Mouse (Mus musculus) spleen, adult 2 months (tissue): ENCODE measurements around the gene Smg8. TPM values are rescaled to one million over a fixed set of nuclear protein-coding genes. Genes with fewer than 3 reads are reported as not detected.
A peak's percentile ranks its signal among the peaks of the same experiment; 100 is the strongest.

Experiments
- DNase-seq, 2 experiments: peaks; one replicate each; pipeline versions ENCODE4 v3.0.0 to v3.0.0-alpha.2; 2012 to 2021; ENCODE audit warnings: low spot score in 2 of 2, low read depth in 1 of 2
- H3K27ac ChIP-seq: fragments of 200-500 bp; 2 replicates; pipeline ENCODE4 v1.5.1; 2012; ENCODE audit warnings: low read length, inconsistent platforms; ENCODE audit not compliant: insufficient read depth
- H3K27me3 ChIP-seq: fragments of 200-500 bp; 2 replicates; pipeline ENCODE4 v1.6.1; 2012; ENCODE audit warnings: mild to moderate bottlenecking, moderate library complexity, low read length, inconsistent platforms; ENCODE audit not compliant: control insufficient read depth, insufficient read depth
- H3K36me3 ChIP-seq: fragments of 200-500 bp; 2 replicates; pipeline ENCODE4 v1.6.1; 2012; ENCODE audit warnings: mild to moderate bottlenecking, low read length, inconsistent platforms; ENCODE audit not compliant: control insufficient read depth, insufficient read depth
- H3K4me1 ChIP-seq: fragments of 200-500 bp; 2 replicates; pipeline ENCODE4 v1.6.1; 2011; ENCODE audit warnings: inconsistent platforms; ENCODE audit not compliant: control insufficient read depth, insufficient read depth, insufficient read length
- H3K4me3 ChIP-seq: fragments of 200-500 bp; 2 replicates; pipeline ENCODE4 v1.5.1; 2011; ENCODE audit warnings: mild to moderate bottlenecking, inconsistent platforms; ENCODE audit not compliant: insufficient read depth, insufficient read length; ENCODE audit errors: extremely low read depth
- CTCF ChIP-seq: fragments of 200-500 bp; IDR thresholded peaks from 2 replicates; pipeline ENCODE4 v1.5.1; 2011; ENCODE audit warnings: mild to moderate bottlenecking, inconsistent platforms; ENCODE audit not compliant: insufficient read depth, insufficient read length, insufficient replicate concordance; ENCODE audit errors: extremely low read depth
- POLR2A ChIP-seq: fragments of 200-500 bp; IDR thresholded peaks from 2 replicates; pipeline ENCODE4 v1.6.1; 2011; ENCODE audit warnings: low read depth, low read length, inconsistent platforms
- WGBS: fragments of 180-500 bp; shearing (Covaris S2); methylation state at CpG from one replicate; pipeline ENCODE4 v1.1.7; 2018; 5-methylcytosine and 5-hydroxymethylcytosine counted together
- polyA plus RNA-seq: library from polyadenylated mRNA; depleted of rRNA; stranded (reverse); fragments of >200 nt; gene quantifications from 2 replicates; pipeline ENCODE4 v1.2.3, GENCODE M21; 2012; rRNA removed

The Smg8 gene
- polyA plus RNA-seq, result 4.7 and 5.0 TPM in 2 replicates

- peak within 1 kb of the TSS; percentile 93 for H3K4me3 ChIP-seq
- under 1% methylated on average over 43 of the region's 43 CpGs for WGBS
- H3K4me1 ChIP-seq, result peaks cover 11% of the 10 kb centered on the region
- H3K36me3 ChIP-seq, result peaks cover 9% of the 10 kb centered on the region
- peak; percentile 73 to 74 for DNase-seq
- peak; percentile 68; the same call in 1 of the 2 replicates for TF ChIP-seq POLR2A
- no peak for TF ChIP-seq CTCF
- peak within 1 kb of the TSS; percentile 48 for H3K27ac ChIP-seq
- H3K27me3 ChIP-seq, result no peaks in the 10 kb centered on the region
Measured at GRCm38 (mm10) chr11:87086290-87086984, at the start of gene Smg8. Gene Smg8, minus strand, starts transcription at chr11:87086774.

- Histone ChIP-seq H3K27me3 (no peaks in the 10 kb centered on the region), H3K4me3 (no peak overlapping the region), H3K4me1 (no peaks in the 10 kb centered on the region), H3K27ac (no peak overlapping the region), H3K36me3 (no peaks in the 10 kb centered on the region)
- no peak for TF ChIP-seq CTCF
- TF ChIP-seq POLR2A, result no peak
- no peak for DNase-seq
- WGBS, result 95% methylated on average over 4 of the region's 4 CpGs
Measured at GRCm38 (mm10) chr11:87136233-87136632, 49.7 kb upstream of the Smg8 start.

- DNase-seq, result peak; percentile 81 to 82
- H3K27ac ChIP-seq, result peak within 1 kb of the TSS; percentile 48
Measured at GRCm38 (mm10) chr11:87126824-87127816, 40.5 kb upstream of the Smg8 start, which contains the start of gene Trim37. Gene Trim37, plus strand, starts transcription at chr11:87127077.

GRCm38 (mm10) chr11:87126281-87126823, 39.8 kb upstream of the Smg8 start:
- TF ChIP-seq CTCF (no peak), POLR2A (no peak)
- Histone ChIP-seq H3K36me3 (peaks cover 3% of the 10 kb centered on the region), H3K4me3 (peak overlapping the region; percentile 75), H3K4me1 (no peaks in the 10 kb centered on the region), H3K27me3 (no peaks in the 10 kb centered on the region), H3K27ac (no peak overlapping the region)
- WGBS, result 4% methylated on average over 12 of the region's 12 CpGs
- DNase-seq, result no peak

More at GRCm38 (mm10) chr11:87126824-87127816, 40.5 kb upstream of the Smg8 start, which contains the start of gene Trim37:
- peak within 1 kb of the TSS; percentile 75 for H3K4me3 ChIP-seq
- no peaks in the 10 kb centered on the region for H3K4me1 ChIP-seq
- no peak for TF ChIP-seq CTCF
- whole genome bisulfite sequencing, result under 1% methylated on average over 105 of the region's 105 CpGs
- no peaks in the 10 kb centered on the region for H3K27me3 ChIP-seq
- peaks cover 1% of the 10 kb centered on the region for H3K36me3 ChIP-seq

- no peak for TF ChIP-seq CTCF
- TF ChIP-seq POLR2A, result no peak
- no peak for DNase-seq
- H3K27me3 ChIP-seq, result no peaks in the 10 kb centered on the region
- 79% methylated on average over 4 of the region's 4 CpGs for WGBS
- no peak overlapping the region for H3K27ac ChIP-seq
- H3K4me3 ChIP-seq, result no peak overlapping the region
- no peaks in the 10 kb centered on the region for H3K4me1 ChIP-seq
- H3K36me3 ChIP-seq, result peaks cover 3% of the 10 kb centered on the region
Measured at GRCm38 (mm10) chr11:87125562-87125961, 39.0 kb upstream of the Smg8 start.

- DNase-seq, result no peak
- H3K4me3 ChIP-seq, result no peak overlapping the region
- H3K4me1 ChIP-seq, result no peaks in the 10 kb centered on the region
- TF ChIP-seq POLR2A (no peak), CTCF (no peak)
- no peak overlapping the region for H3K27ac ChIP-seq
- H3K27me3 ChIP-seq, result no peaks in the 10 kb centered on the region
- H3K36me3 ChIP-seq, result peaks cover 4% of the 10 kb centered on the region
- WGBS, result 84% methylated on average over 8 of the region's 8 CpGs
Measured at GRCm38 (mm10) chr11:87121864-87122263, 35.3 kb upstream of the Smg8 start.
